Mouse (Mus musculus): Measurements from ENCODE around the gene Haghl.

Gene Haghl

GRCm38 (mm10) chr17:25785281-25785745 is at the start of gene Haghl:
Gene Haghl, minus strand, starts transcription at chr17:25785673.
- in situ Hi-C loops (cut with MboI, MseI): no loop called here

- in situ Hi-C loops (cut with MboI, MseI): loop anchor here (10.0 kb wide), 1 partner anchor 820 kb away; the partner anchor contains the start of genes Cramp1l and Ift140
These were observed 49.2 kb upstream of the Haghl start for GRCm38 (mm10) chr17:25834595-25835222.

- in situ Hi-C loops (cut with MboI, MseI): loop anchor here (10.0 kb wide), 1 partner anchor 819 kb away; the partner anchor contains the start of genes Cramp1l and Ift140
These were observed 48.6 kb upstream of the Haghl start for GRCm38 (mm10) chr17:25833961-25834594.

- in situ Hi-C loops (cut with MboI, MseI): loop anchor here (10.0 kb wide), 1 partner anchor 818 kb away; the partner anchor contains the start of genes Cramp1l and Ift140
These were observed 47.8 kb upstream of the Haghl start, which contains the start of gene Stub1 for GRCm38 (mm10) chr17:25833291-25833663. Gene Stub1, minus strand, starts transcription at chr17:25833404.

- in situ Hi-C loops (cut with MboI, MseI): loop anchor here (10.0 kb wide), 1 partner anchor 818 kb away; the partner anchor contains the start of genes Cramp1l and Ift140
These were observed 47.2 kb upstream of the Haghl start for GRCm38 (mm10) chr17:25832436-25833290.

- in situ Hi-C loops (cut with MboI, MseI): loop anchor here (10.0 kb wide), 1 partner anchor 817 kb away; the partner anchor contains the start of genes Cramp1l and Ift140
These were observed 46.2 kb upstream of the Haghl start for GRCm38 (mm10) chr17:25831451-25832281.

- in situ Hi-C loops (cut with MboI, MseI): loop anchor here (10.0 kb wide), 1 partner anchor 816 kb away; the partner anchor contains the start of genes Cramp1l and Ift140
These were observed 45.4 kb upstream of the Haghl start for GRCm38 (mm10) chr17:25830806-25831431.

GRCm38 (mm10) chr17:25830200-25830753 is 44.8 kb upstream of the Haghl start:
- in situ Hi-C loops (cut with MboI, MseI): loop anchor here (10.0 kb wide), 1 partner anchor 815 kb away; the partner anchor contains the start of genes Cramp1l and Ift140

GRCm38 (mm10) chr17:25829558-25830017 is 44.1 kb upstream of the Haghl start:
- in situ Hi-C loops (cut with MboI, MseI): loop anchor here (10.0 kb wide), 1 partner anchor 815 kb away; the partner anchor contains the start of genes Cramp1l and Ift140

GRCm38 (mm10) chr17:25828712-25829557 is 43.5 kb upstream of the Haghl start, which contains the start of gene Jmjd8:
Gene Jmjd8, plus strand, starts transcription at chr17:25828867.
- in situ Hi-C loops (cut with MboI, MseI): no loop called here

- in situ Hi-C loops (cut with MboI, MseI): no loop called here
These were observed 42.7 kb upstream of the Haghl start for GRCm38 (mm10) chr17:25828223-25828594.

- in situ Hi-C loops (cut with MboI, MseI): no loop called here
These were observed 42.2 kb upstream of the Haghl start for GRCm38 (mm10) chr17:25827546-25828222.

GRCm38 (mm10) chr17:25827011-25827410 is 41.5 kb upstream of the Haghl start:
- in situ Hi-C loops (cut with MboI, MseI): no loop called here

GRCm38 (mm10) chr17:25825984-25826570 is 40.6 kb upstream of the Haghl start:
- in situ Hi-C loops (cut with MboI, MseI): no loop called here

GRCm38 (mm10) chr17:25825311-25825710 is 39.8 kb upstream of the Haghl start:
- in situ Hi-C loops (cut with MboI, MseI): no loop called here

- in situ Hi-C loops (cut with MboI, MseI): no loop called here
These were observed 39.1 kb upstream of the Haghl start for GRCm38 (mm10) chr17:25824362-25825142.

GRCm38 (mm10) chr17:25823452-25823851 is 38.0 kb upstream of the Haghl start, which contains the start of gene Wdr24:
Gene Wdr24, plus strand, starts transcription at chr17:25823627.
- in situ Hi-C loops (cut with MboI, MseI): no loop called here

Data from T-helper 1 cell (primary cell).